Mouse (Mus musculus) neural tube, embryonic 15.5 days (tissue): ENCODE measurements at regions not wholly inside any gene's neighbourhood (a gene's known extent, or its start where the extent isn't known, plus 50 kb on each side); places are given as distances from the start of the nearest gene placed in this dataset.
"Not testable (repeated sequence)": the region's sequence is repeated elsewhere in the genome, so short reads cannot be mapped to it uniquely, and the experiment has no call there.

Source experiments
- ATAC-seq: fragments of 200-750 bp; cut with Nextera tagmentation; 2 replicates; pipeline ENCODE4 v1.8.0; 2017; ENCODE audit warnings: mild to moderate bottlenecking, moderate TSS enrichment, moderate library complexity; ENCODE audit not compliant: low FRiP score
- H3K27ac ChIP-seq: fragments of 300-500 bp; sonication (generic); replicated peaks from 2 replicates; pipeline ENCODE4 v1.5.1; 2015; ENCODE audit warnings: mild to moderate bottlenecking, inconsistent platforms
- H3K27me3 ChIP-seq: fragments of 300-500 bp; sonication (generic); replicated peaks from 2 replicates; pipeline ENCODE4 v1.6.1; 2015; ENCODE audit warnings: inconsistent platforms
- H3K36me3 ChIP-seq: fragments of 300-500 bp; sonication (generic); 2 replicates; pipeline ENCODE4 v1.6.1; 2015; ENCODE audit warnings: inconsistent platforms
- H3K4me1 ChIP-seq: fragments of 300-500 bp; sonication (generic); 2 replicates; pipeline ENCODE4 v1.6.1; 2015; ENCODE audit warnings: inconsistent platforms
- H3K4me2 ChIP-seq: fragments of 300-500 bp; sonication (generic); 2 replicates; pipeline ENCODE4 v1.6.1; 2015; ENCODE audit warnings: inconsistent platforms, mild to moderate bottlenecking, moderate library complexity
- H3K4me3 ChIP-seq: fragments of 300-500 bp; sonication (generic); replicated peaks from 2 replicates; pipeline ENCODE4 v1.5.1; 2015; ENCODE audit warnings: mild to moderate bottlenecking, inconsistent platforms
- H3K9ac ChIP-seq: fragments of 300-500 bp; sonication (generic); replicated peaks from 2 replicates; pipeline ENCODE4 v1.6.1; 2015; ENCODE audit warnings: mild to moderate bottlenecking, inconsistent platforms
- H3K9me3 ChIP-seq: fragments of 300-500 bp; sonication (generic); replicated peaks from 2 replicates; pipeline ENCODE4 v1.6.1; 2016; ENCODE audit warnings: inconsistent platforms
- WGBS: fragments of 180-500 bp; shearing (Covaris S2); methylation state at CpG from one replicate; pipeline ENCODE4 v1.1.7; 2015; ENCODE audit warnings: mixed read lengths; 5-methylcytosine and 5-hydroxymethylcytosine counted together

GRCm38 (mm10) chr14:61735541-61735940, 128.3 kb downstream of the Kcnrg start:
- no peak for ATAC-seq
- Histone ChIP-seq H3K4me2 (no peak overlapping the region), H3K9me3 (no peaks in the 10 kb centered on the region), H3K4me1 (0 out of 2 replicates have a peak, but pooled peaks cover 6% of the 10 kb centered on the region), H3K27me3 (no peaks in the 10 kb centered on the region), H3K36me3 (no peaks in the 10 kb centered on the region), H3K4me3 (no peak overlapping the region), H3K9ac (no peak overlapping the region), H3K27ac (no peak overlapping the region)
- WGBS: 77% methylated on average over 6 of the region's 6 CpGs

- Histone ChIP-seq H3K4me3 (no peak overlapping the region), H3K36me3 (no peaks in the 10 kb centered on the region), H3K9me3 (no peaks in the 10 kb centered on the region), H3K27ac (no peak overlapping the region), H3K27me3 (no peaks in the 10 kb centered on the region), H3K9ac (no peak overlapping the region), H3K4me2 (no peak overlapping the region), H3K4me1 (0 out of 2 replicates have a peak, but pooled peaks cover 6% of the 10 kb centered on the region)
- ATAC-seq: no peak
- WGBS: 22% methylated on average over 16 of the region's 16 CpGs
Measured at GRCm38 (mm10) chr14:61736384-61737322, 129.4 kb downstream of the Kcnrg start.

- H3K27ac ChIP-seq: no peak overlapping the region
- H3K27me3 ChIP-seq: no peaks in the 10 kb centered on the region
- no peak overlapping the region for H3K4me2 ChIP-seq
- no peak for ATAC-seq
- 0 out of 2 replicates have a peak, but pooled peaks cover 6% of the 10 kb centered on the region for H3K4me1 ChIP-seq
- WGBS: 81% methylated on average over 6 of the region's 6 CpGs
- no peaks in the 10 kb centered on the region for H3K9me3 ChIP-seq
- no peaks in the 10 kb centered on the region for H3K36me3 ChIP-seq
- H3K4me3 ChIP-seq: no peak overlapping the region
- H3K9ac ChIP-seq: no peak overlapping the region
Measured at GRCm38 (mm10) chr14:61737504-61738040, 130.3 kb downstream of the Kcnrg start.

GRCm38 (mm10) chr14:61739453-61739852, 132.2 kb downstream of the Kcnrg start:
- Histone ChIP-seq H3K36me3 (no peaks in the 10 kb centered on the region), H3K4me2 (no peak overlapping the region), H3K4me3 (no peak overlapping the region), H3K4me1 (0 out of 2 replicates have a peak, but pooled peaks cover 6% of the 10 kb centered on the region), H3K27me3 (no peaks in the 10 kb centered on the region), H3K27ac (no peak overlapping the region), H3K9ac (no peak overlapping the region), H3K9me3 (no peaks in the 10 kb centered on the region)
- 78% methylated on average over 1 of the region's 1 CpGs for WGBS
- no peak for ATAC-seq

DNA sequence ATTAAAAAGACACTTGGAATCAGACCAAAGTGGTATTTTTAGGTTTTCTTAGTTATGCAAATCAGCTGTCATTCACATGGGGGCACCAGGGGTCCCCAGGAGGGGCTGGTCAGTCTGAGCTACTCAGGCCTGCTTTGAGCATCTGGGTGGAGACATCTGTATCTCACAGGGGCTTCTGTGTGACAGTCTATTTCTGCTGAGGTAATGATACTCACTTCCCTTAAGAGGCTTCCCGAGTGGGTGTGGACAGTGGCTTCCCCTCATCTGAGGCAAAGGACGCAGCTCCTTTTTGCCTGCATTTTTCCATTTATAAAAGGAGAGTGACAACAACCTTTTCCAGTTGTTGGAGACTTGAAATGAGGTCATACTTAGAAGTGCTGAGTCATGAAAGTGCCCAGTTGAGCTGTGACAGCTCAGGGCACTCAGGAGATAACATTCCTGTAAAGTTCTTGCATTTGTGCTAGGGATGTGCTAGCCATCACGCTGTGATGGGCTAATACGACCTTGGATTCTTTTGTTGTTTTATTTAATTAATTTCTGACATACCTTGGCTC, 136.7 kb downstream of the Kcnrg start:
- ATAC-seq: no peak
- no peak overlapping the region for H3K27ac ChIP-seq
- H3K36me3 ChIP-seq: no peaks in the 10 kb centered on the region
- H3K4me3 ChIP-seq: no peak overlapping the region
- H3K9me3 ChIP-seq: no peaks in the 10 kb centered on the region
- WGBS: 51% methylated on average over 4 of the region's 4 CpGs
- no peak overlapping the region for H3K4me2 ChIP-seq
- H3K4me1 ChIP-seq: no peaks in the 10 kb centered on the region
- no peak overlapping the region for H3K9ac ChIP-seq
- no peaks in the 10 kb centered on the region for H3K27me3 ChIP-seq

- H3K4me1 ChIP-seq: peaks cover 11% of the 10 kb centered on the region
- no peaks in the 10 kb centered on the region for H3K9me3 ChIP-seq
- no peak overlapping the region for H3K4me3 ChIP-seq
- H3K4me2 ChIP-seq: no peak overlapping the region
- no peak overlapping the region for H3K9ac ChIP-seq
- H3K36me3 ChIP-seq: no peaks in the 10 kb centered on the region
- no peak for ATAC-seq
- 81% methylated on average over 3 of the region's 3 CpGs for WGBS
- no peak overlapping the region for H3K27ac ChIP-seq
- no peaks in the 10 kb centered on the region for H3K27me3 ChIP-seq
Measured at GRCm38 (mm10) chr14:61753421-61753820, 146.2 kb downstream of the Kcnrg start.

DNA sequence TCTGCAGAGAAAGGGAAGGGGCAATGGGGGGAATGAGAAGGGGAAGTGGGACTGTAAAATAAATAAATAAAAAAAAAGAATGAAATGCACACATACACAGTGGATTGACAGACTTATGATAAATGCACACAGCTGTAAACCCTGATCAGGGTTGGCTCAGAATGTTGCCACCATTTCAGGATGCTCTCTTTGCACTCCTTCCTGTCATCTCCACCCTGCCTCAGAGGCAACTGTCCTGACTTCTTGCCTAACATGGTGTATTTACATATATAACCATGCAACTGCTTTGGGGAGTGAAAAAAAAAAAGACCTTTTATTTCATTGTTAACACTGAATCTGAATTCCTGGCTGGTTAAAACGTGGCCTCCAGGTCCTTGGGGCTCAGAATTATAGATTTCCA, 149.4 kb downstream of the Kcnrg start:
- no peak overlapping the region for H3K27ac ChIP-seq
- H3K4me3 ChIP-seq: no peak overlapping the region
- no peak overlapping the region for H3K4me2 ChIP-seq
- no peaks in the 10 kb centered on the region for H3K9me3 ChIP-seq
- no peaks in the 10 kb centered on the region for H3K27me3 ChIP-seq
- H3K36me3 ChIP-seq: no peaks in the 10 kb centered on the region
- no peak overlapping the region for H3K9ac ChIP-seq
- H3K4me1 ChIP-seq: peaks cover 11% of the 10 kb centered on the region
- ATAC-seq: no peak
- 14% methylated on average over 1 of the region's 1 CpGs for WGBS

DNA sequence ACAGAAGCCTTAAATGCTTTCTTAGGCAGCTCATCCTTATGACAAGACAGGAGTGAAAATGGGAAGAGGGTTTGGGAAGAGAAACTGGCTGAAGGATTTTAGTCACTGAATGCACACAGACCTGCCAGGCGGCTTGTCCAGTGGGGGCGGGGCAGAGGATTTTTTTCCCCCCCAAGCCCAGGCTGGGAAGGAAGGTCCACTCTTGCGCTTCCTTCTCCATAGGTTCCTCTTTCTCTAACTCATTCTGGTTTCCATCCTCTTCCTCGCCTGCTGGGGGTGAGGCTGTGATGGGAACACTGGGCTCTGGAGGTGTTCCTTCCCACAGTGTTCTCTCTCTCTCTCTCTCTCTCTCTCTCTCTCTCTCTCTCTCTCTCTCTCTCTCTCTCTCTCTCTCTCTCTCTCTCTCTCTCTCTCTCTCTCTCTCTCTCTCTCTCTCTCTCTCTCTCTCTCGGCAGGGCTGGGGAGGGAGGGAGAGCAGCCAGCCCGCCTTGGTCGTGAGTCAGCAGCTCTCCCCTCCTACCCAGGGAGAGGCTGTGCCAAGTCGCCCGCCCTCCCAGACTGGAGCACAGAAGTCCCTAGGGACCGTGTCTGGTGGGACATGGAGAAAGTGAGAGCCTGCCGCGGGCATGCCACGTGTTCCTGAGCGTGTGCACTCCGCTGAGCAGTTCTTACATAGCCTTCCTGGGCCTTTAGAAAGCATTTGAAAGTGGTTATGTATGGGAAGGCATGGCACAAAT, 150.0 kb downstream of the Kcnrg start:
- Histone ChIP-seq H3K4me2 (peak overlapping the region; percentile 53), H3K4me1 (peaks cover 11% of the 10 kb centered on the region), H3K9me3 (no peaks in the 10 kb centered on the region), H3K4me3 (peak overlapping the region; percentile 14; the same call in 1 of the 2 replicates), H3K36me3 (no peaks in the 10 kb centered on the region), H3K9ac (peak overlapping the region; percentile 36; the same call in 1 of the 2 replicates), H3K27ac (no peak overlapping the region), H3K27me3 (no peaks in the 10 kb centered on the region)
- peak; percentile 68; the same call in 1 of the 2 replicates for ATAC-seq
- 13% methylated on average over 14 of the region's 15 CpGs for WGBS

DNA sequence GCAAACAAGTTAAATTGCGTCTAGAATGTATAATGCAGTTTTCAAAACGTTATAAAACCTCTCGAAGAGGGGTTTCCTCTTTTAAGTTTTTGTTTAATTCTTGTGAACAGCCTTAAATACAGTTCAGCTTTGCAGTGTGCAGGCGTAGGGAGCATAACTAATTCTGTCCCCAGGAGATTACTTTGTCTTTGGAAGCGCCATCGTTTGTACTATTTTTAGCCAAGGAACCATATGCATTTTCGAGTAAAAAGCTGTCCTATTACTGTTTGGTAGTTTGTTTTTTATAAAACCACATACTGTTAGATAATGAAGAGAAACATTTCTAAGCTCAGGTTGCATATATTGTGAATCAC, 150.5 kb downstream of the Kcnrg start:
- Histone ChIP-seq H3K4me3 (peak overlapping the region; percentile 14; the same call in 1 of the 2 replicates), H3K9me3 (no peaks in the 10 kb centered on the region), H3K27me3 (no peaks in the 10 kb centered on the region), H3K9ac (no peak overlapping the region), H3K4me2 (peak overlapping the region; percentile 53), H3K4me1 (peaks cover 11% of the 10 kb centered on the region), H3K27ac (no peak overlapping the region), H3K36me3 (no peaks in the 10 kb centered on the region)
- 18% methylated on average over 7 of the region's 7 CpGs for WGBS
- peak; percentile 17; the same call in 1 of the 2 replicates for ATAC-seq

- no peaks in the 10 kb centered on the region for H3K9me3 ChIP-seq
- ATAC-seq: no peak
- no peaks in the 10 kb centered on the region for H3K36me3 ChIP-seq
- no peak overlapping the region for H3K27ac ChIP-seq
- H3K4me3 ChIP-seq: no peak overlapping the region
- WGBS: 94% methylated on average over 5 of the region's 5 CpGs
- no peaks in the 10 kb centered on the region for H3K27me3 ChIP-seq
- no peak overlapping the region for H3K4me2 ChIP-seq
- no peak overlapping the region for H3K9ac ChIP-seq
- H3K4me1 ChIP-seq: peaks cover 11% of the 10 kb centered on the region
Measured at GRCm38 (mm10) chr14:61758586-61758985, 151.3 kb downstream of the Kcnrg start.

- not testable (repeated sequence) for H3K9me3 ChIP-seq, H3K36me3 ChIP-seq, H3K27me3 ChIP-seq, ATAC-seq, H3K4me3 ChIP-seq, H3K4me2 ChIP-seq, H3K27ac ChIP-seq, H3K9ac ChIP-seq
- 86% methylated on average over 12 of the region's 12 CpGs for WGBS
- peaks cover 11% of the 10 kb centered on the region for H3K4me1 ChIP-seq
Measured at GRCm38 (mm10) chr14:61760176-61760575, 152.9 kb downstream of the Kcnrg start.
